Mouse (Mus musculus) skeletal muscle tissue, adult 2 months (tissue): ENCODE measurements around the gene E130311K13Rik.

Experiments
- DNase-seq: peaks from one replicate; pipeline ENCODE4 v3.0.0-alpha.2; 2012; ENCODE audit warnings: low read depth, low spot score

The E130311K13Rik gene

GRCm38 (mm10) chr3:63928878-63929859 lies at the start of gene E130311K13Rik:
TSS of gene E130311K13Rik (minus strand) at chr3:63929472.
- DNase-seq = peak; percentile 73

GRCm38 (mm10) chr3:63977895-63978294 lies 48.6 kb upstream of the E130311K13Rik start:
- DNase-seq = no peak

- peak; percentile 85 for DNase-seq
These were observed 47.0 kb upstream of the E130311K13Rik start, which contains the start of gene Gmps for GRCm38 (mm10) chr3:63975955-63976908. TSS of gene Gmps (plus strand) at chr3:63976106.

GRCm38 (mm10) chr3:63965929-63966328 lies 36.7 kb upstream of the E130311K13Rik start:
- no peak for DNase-seq

- DNase-seq = no peak
These were observed 35.6 kb upstream of the E130311K13Rik start for GRCm38 (mm10) chr3:63964922-63965249.

GRCm38 (mm10) chr3:63964100-63964921 lies 35.0 kb upstream of the E130311K13Rik start, which contains the start of gene Slc33a1:
TSS of gene Slc33a1 (minus strand) at chr3:63964768.
- DNase-seq = peak; percentile 100

- DNase-seq = no peak
These were observed 34.3 kb upstream of the E130311K13Rik start for GRCm38 (mm10) chr3:63963421-63964099.

- no peak for DNase-seq
These were observed 20.6 kb upstream of the E130311K13Rik start for GRCm38 (mm10) chr3:63949837-63950236.

- peak; percentile 28 for DNase-seq
These were observed 12.1 kb upstream of the E130311K13Rik start for GRCm38 (mm10) chr3:63941204-63941850.

GRCm38 (mm10) chr3:63938928-63939327 lies 9.7 kb upstream of the E130311K13Rik start:
- no peak for DNase-seq

GRCm38 (mm10) chr3:63919634-63920033 lies 9.6 kb downstream of the E130311K13Rik start:
- DNase-seq = no peak

GRCm38 (mm10) chr3:63910301-63910700 lies 19.0 kb downstream of the E130311K13Rik start:
- DNase-seq = no peak

- no peak for DNase-seq
These were observed 24.0 kb downstream of the E130311K13Rik start for GRCm38 (mm10) chr3:63905241-63905640.

- no peak for DNase-seq
These were observed 25.1 kb downstream of the E130311K13Rik start for GRCm38 (mm10) chr3:63904157-63904556.

- DNase-seq = no peak
These were observed 29.2 kb downstream of the E130311K13Rik start for GRCm38 (mm10) chr3:63900021-63900571.

- DNase-seq = no peak
These were observed 30.0 kb downstream of the E130311K13Rik start, which contains the start of gene Plch1 for GRCm38 (mm10) chr3:63899309-63899695. TSS of gene Plch1 (minus strand) at chr3:63899472.

GRCm38 (mm10) chr3:63898581-63899308 lies 30.5 kb downstream of the E130311K13Rik start:
- DNase-seq = peak; percentile 26

GRCm38 (mm10) chr3:63897177-63897576 lies 32.1 kb downstream of the E130311K13Rik start:
- DNase-seq = no peak

- no peak for DNase-seq
These were observed 33.0 kb downstream of the E130311K13Rik start for GRCm38 (mm10) chr3:63896303-63896702.
